Mouse (Mus musculus) forebrain, embryonic 10.5 days (tissue): Measurements from ENCODE around the gene Ccn2. TPM values are rescaled to one million over a fixed set of nuclear protein-coding genes. Genes with fewer than 3 reads are reported as not detected.
A peak's percentile ranks its signal among the peaks of the same experiment; 100 is the strongest.

Source experiments
- DNase-seq: peaks from one replicate; pipeline ENCODE4 v3.0.0-alpha.2; 2017; ENCODE audit warnings: low spot score; ENCODE audit errors: extremely low spot score
- H3K27ac ChIP-seq: fragments of 300-500 bp; sonication (generic); 2 replicates; pipeline ENCODE4 v1.5.1; 2016; ENCODE audit warnings: mild to moderate bottlenecking
- H3K27me3 ChIP-seq: fragments of 300-500 bp; sonication (generic); 2 replicates; pipeline ENCODE4 v1.6.1; 2016; ENCODE audit warnings: mild to moderate bottlenecking; ENCODE audit not compliant: poor library complexity, severe bottlenecking
- H3K36me3 ChIP-seq: fragments of 300-500 bp; sonication (generic); replicated peaks from 2 replicates; pipeline ENCODE4 v1.6.1; 2016; ENCODE audit warnings: mild to moderate bottlenecking, moderate library complexity
- H3K4me1 ChIP-seq: fragments of 300-500 bp; sonication (generic); 2 replicates; pipeline ENCODE4 v1.6.1; 2016
- H3K4me3 ChIP-seq: fragments of 300-500 bp; sonication (generic); 2 replicates; pipeline ENCODE4 v1.5.1; 2016; ENCODE audit warnings: mild to moderate bottlenecking, moderate library complexity
- H3K9me3 ChIP-seq: fragments of 300-500 bp; sonication (generic); 2 replicates; pipeline ENCODE4 v1.6.1; 2016; ENCODE audit warnings: mild to moderate bottlenecking, moderate library complexity
- WGBS: fragments of 180-500 bp; shearing (Covaris S2); methylation state at CpG from one replicate; pipeline ENCODE4 v1.1.7; 2016; 5-methylcytosine and 5-hydroxymethylcytosine counted together
- polyA plus RNA-seq: library from polyadenylated mRNA; unstranded; fragments of >200 nt; fragmentation: Nextera tagmentation; extraction: Ambion mirVana; gene quantifications from 2 replicates; pipeline ENCODE4 v1.2.1, GENCODE M21; 2016

The Ccn2 gene
- polyA plus RNA-seq, 1 experiment from 2014 or later: 11.2 TPM

- 79% methylated on average over 5 of the region's 5 CpGs for WGBS
- Histone ChIP-seq H3K36me3 (peaks cover 5% of the 10 kb centered on the region), H3K4me1 (peaks cover 49% of the 10 kb centered on the region), H3K27me3 (no peaks in the 10 kb centered on the region), H3K9me3 (no peaks in the 10 kb centered on the region), H3K27ac (no peak overlapping the region), H3K4me3 (no peak overlapping the region)
- no peak for DNase-seq
These were observed 3.5 kb upstream of the Ccn2 start for GRCm38 (mm10) chr10:24591741-24592140.

GRCm38 (mm10) chr10:24592318-24592717 is 2.9 kb upstream of the Ccn2 start:
- Histone ChIP-seq H3K9me3 (no peaks in the 10 kb centered on the region), H3K4me3 (no peak overlapping the region), H3K4me1 (peaks cover 55% of the 10 kb centered on the region), H3K36me3 (peaks cover 11% of the 10 kb centered on the region), H3K27ac (no peak overlapping the region), H3K27me3 (no peaks in the 10 kb centered on the region)
- WGBS: 84% methylated on average over 2 of the region's 2 CpGs
- no peak for DNase-seq

DNA sequence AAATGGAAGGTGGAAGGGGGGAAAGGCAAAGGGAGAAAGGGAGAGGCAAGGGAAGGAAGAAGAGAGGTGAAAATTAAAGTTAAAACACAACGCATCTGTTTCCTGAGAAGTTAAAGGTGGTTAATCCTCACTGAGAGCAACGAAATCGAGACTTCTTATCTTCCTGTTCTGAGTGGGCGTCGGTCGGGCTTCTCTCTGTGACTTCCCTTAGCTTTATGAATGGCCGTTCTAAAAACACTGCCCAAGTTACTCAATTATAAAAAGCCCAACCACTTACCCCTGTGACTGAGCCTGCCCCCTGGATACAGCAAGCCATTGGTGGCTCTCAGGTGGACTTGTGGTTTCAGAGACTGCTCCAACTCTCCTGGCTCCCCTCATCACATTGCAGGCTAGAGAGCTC is 2.3 kb upstream of the Ccn2 start:
- Histone ChIP-seq H3K27me3 (no peaks in the 10 kb centered on the region), H3K4me3 (no peak overlapping the region), H3K9me3 (no peaks in the 10 kb centered on the region), H3K4me1 (peaks cover 61% of the 10 kb centered on the region), H3K27ac (peak overlapping the region; percentile 51; the same call in 1 of the 2 replicates), H3K36me3 (peaks cover 17% of the 10 kb centered on the region)
- WGBS: 83% methylated on average over 7 of the region's 7 CpGs
- no peak for DNase-seq

DNA sequence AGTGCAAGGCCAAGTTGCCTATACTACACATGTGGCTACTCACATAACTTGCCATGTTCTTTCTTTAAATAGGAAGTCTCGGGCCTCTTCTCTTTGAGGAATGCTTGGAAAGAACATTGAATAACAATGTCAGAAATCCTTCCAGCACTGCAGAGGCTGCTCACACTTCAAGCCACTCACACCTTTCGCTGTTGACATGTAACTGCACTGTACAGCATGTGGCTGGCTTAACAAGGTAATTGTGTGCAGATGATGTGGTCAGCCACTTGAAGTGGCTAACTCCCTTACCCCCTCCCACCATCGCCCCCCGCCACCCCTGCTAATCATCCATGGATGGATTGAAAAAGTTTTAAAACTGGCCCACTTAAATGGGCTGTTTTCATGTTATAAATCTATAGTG is 1.7 kb upstream of the Ccn2 start:
- no peaks in the 10 kb centered on the region for H3K9me3 ChIP-seq
- H3K4me3 ChIP-seq: no peak overlapping the region
- no peaks in the 10 kb centered on the region for H3K27me3 ChIP-seq
- 63% methylated on average over 4 of the region's 4 CpGs for WGBS
- peaks cover 61% of the 10 kb centered on the region for H3K4me1 ChIP-seq
- peak overlapping the region; percentile 96 for H3K27ac ChIP-seq
- DNase-seq: no peak
- peaks cover 20% of the 10 kb centered on the region for H3K36me3 ChIP-seq

- whole genome bisulfite sequencing: 14% methylated on average over 31 of the region's 31 CpGs
- peak overlapping the region; percentile 82 for H3K4me3 ChIP-seq
- DNase-seq: peak; percentile 25
- peaks cover 24% of the 10 kb centered on the region for H3K36me3 ChIP-seq
- H3K27ac ChIP-seq: peak overlapping the region; percentile 96
- H3K4me1 ChIP-seq: peaks cover 51% of the 10 kb centered on the region
- no peaks in the 10 kb centered on the region for H3K27me3 ChIP-seq
- no peaks in the 10 kb centered on the region for H3K9me3 ChIP-seq
These were observed 994 bp downstream of the Ccn2 start for GRCm38 (mm10) chr10:24596003-24596868.

DNA sequence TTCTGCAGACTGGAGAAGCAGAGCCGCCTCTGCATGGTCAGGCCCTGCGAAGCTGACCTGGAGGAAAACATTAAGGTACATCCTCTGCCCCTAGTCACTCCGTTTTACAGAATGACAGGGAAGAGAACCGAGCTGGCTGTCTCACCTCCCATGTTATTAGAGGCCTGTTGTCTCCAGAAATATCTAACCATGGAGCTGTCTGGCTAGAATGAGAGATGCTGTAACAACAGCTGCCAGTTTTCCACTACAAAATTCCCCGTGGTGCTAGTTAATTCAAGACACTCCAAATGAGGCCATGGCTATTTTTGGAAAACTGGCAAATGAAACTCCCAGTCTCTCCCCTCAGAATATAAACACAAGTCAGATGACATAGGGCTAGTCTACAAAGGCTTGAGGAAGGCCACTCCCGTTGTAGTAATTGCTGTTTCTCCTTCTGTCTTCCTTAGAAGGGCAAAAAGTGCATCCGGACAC is 1.7 kb downstream of the Ccn2 start:
- H3K27ac ChIP-seq: peak overlapping the region; percentile 96
- H3K27me3 ChIP-seq: no peaks in the 10 kb centered on the region
- no peak for DNase-seq
- WGBS: 70% methylated on average over 7 of the region's 7 CpGs
- H3K9me3 ChIP-seq: no peaks in the 10 kb centered on the region
- peaks cover 24% of the 10 kb centered on the region for H3K36me3 ChIP-seq
- peaks cover 51% of the 10 kb centered on the region for H3K4me1 ChIP-seq
- H3K4me3 ChIP-seq: peak overlapping the region; percentile 82

DNA sequence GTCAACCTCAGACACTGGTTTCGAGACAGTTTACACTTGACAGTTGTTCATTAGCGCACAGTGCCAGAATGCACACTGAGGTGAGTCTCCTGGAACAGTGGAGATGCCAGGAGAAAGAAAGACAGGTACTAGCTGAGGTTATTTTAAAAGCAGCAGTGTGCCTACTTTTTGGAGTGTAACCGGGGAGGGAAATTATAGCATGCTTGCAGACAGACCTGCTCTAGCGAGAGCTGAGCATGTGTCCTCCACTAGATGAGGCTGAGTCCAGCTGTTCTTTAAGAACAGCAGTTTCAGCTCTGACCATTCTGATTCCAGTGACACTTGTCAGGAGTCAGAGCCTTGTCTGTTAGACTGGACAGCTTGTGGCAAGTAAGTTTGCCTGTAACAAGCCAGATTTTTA is 2.5 kb downstream of the Ccn2 start:
- WGBS: 93% methylated on average over 4 of the region's 4 CpGs
- Histone ChIP-seq H3K27ac (0 out of 2 replicates have a peak overlapping the region, but pooled peaks have one; percentile 40), H3K9me3 (no peaks in the 10 kb centered on the region), H3K36me3 (peaks cover 24% of the 10 kb centered on the region), H3K4me3 (peak overlapping the region; percentile 82), H3K4me1 (peaks cover 51% of the 10 kb centered on the region), H3K27me3 (no peaks in the 10 kb centered on the region)
- DNase-seq: no peak

- Histone ChIP-seq H3K36me3 (peaks cover 24% of the 10 kb centered on the region), H3K4me1 (peaks cover 42% of the 10 kb centered on the region), H3K27ac (no peak overlapping the region), H3K9me3 (no peaks in the 10 kb centered on the region), H3K27me3 (no peaks in the 10 kb centered on the region), H3K4me3 (no peak overlapping the region)
- 92% methylated on average over 6 of the region's 6 CpGs for WGBS
- DNase-seq: no peak
These were observed 3.5 kb downstream of the Ccn2 start for GRCm38 (mm10) chr10:24598693-24599092.

DNA sequence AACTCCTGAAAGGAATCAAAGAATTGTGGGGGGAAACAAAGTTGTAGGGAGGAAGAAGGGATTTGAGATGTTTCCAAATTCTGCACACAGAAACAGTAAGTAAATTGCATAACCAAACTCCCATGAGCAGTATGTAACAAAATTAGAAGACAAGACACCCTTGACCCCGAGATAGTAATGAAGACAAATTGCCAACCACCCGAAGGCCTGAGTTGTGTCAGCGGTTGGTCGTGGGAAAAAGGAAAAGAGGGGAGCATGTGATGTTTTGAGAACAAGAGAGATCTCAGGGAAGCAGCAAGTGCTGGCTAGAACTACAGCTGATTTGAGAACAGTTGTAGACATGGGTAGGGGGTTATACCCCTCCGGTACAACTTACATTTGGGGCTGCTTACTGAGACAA is 4.6 kb downstream of the Ccn2 start:
- no peaks in the 10 kb centered on the region for H3K27me3 ChIP-seq
- no peak overlapping the region for H3K4me3 ChIP-seq
- DNase-seq: no peak
- peaks cover 24% of the 10 kb centered on the region for H3K36me3 ChIP-seq
- no peaks in the 10 kb centered on the region for H3K9me3 ChIP-seq
- H3K4me1 ChIP-seq: peaks cover 31% of the 10 kb centered on the region
- 90% methylated on average over 5 of the region's 5 CpGs for WGBS
- no peak overlapping the region for H3K27ac ChIP-seq

DNA sequence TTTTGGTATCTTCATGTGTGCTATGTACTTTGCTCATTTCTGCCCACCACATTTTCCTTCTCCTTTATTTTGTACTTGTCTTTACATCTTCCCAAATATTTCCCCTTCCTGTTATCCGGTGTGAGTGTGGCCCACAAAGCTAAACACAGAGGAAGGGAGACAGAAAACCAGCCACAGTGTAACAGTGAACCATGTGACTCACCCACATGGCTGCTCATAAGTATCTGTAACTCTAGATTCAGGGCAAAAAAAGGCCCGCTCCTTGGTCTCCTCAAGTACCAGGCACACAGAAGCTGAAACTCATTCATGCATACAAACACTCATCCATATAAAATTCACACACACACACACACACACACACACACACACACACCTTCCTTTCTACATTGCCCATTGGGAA is 7.8 kb downstream of the Ccn2 start:
- no peak for DNase-seq
- 92% methylated on average over 2 of the region's 2 CpGs for WGBS
- H3K4me3 ChIP-seq: no peak overlapping the region

DNA sequence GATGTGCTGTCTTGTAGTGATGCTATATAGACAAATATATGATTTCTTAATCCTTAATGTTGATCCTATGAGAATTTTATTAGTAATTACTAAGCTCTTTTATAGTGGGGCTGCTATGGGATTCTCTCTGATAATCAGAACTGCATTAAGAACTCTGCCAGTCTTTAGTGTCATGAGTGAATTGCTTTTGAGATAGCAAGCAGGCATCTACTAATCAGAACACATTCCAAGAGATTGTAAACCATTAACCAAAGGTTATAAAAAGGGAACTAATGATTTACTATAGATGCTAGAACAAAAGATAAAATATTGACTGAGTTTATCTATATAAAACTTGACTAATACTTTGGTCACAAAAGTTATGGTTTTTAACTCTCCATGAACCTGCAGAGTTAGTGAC is 8.5 kb downstream of the Ccn2 start:
- Histone ChIP-seq H3K4me3 (no peak overlapping the region), H3K9me3 (no peaks in the 10 kb centered on the region), H3K4me1 (no peaks in the 10 kb centered on the region), H3K36me3 (peaks cover 2% of the 10 kb centered on the region; the same call in 1 of the 2 replicates), H3K27me3 (no peaks in the 10 kb centered on the region), H3K27ac (no peak overlapping the region)
- no peak for DNase-seq

More for the DNA sequence above, 7.8 kb downstream of the Ccn2 start:
- no peaks in the 10 kb centered on the region for H3K9me3 ChIP-seq
- H3K27ac ChIP-seq: no peak overlapping the region
- H3K4me1 ChIP-seq: no peaks in the 10 kb centered on the region
- peaks cover 7% of the 10 kb centered on the region for H3K36me3 ChIP-seq
- H3K27me3 ChIP-seq: no peaks in the 10 kb centered on the region

DNA sequence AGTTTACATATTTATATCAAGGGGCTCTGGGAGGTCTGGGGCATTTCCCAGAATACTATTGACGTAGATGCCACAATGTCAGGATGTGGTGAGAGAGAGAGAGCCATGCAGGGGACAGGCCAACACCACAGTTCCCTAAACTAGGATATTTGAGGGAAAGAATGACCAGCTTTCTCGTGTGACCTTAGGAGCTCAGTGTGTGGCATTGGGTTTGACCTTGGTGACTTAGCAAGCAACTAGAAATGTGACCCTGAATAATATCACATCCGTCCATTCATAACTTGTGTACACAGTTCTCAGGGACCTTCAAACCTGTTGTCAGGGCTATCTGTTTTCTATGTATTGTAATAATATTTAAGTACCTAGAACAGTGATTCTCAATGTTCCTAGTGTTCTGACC is 13.9 kb downstream of the Ccn2 start:
- H3K27ac ChIP-seq: no peak overlapping the region
- H3K9me3 ChIP-seq: no peaks in the 10 kb centered on the region
- WGBS: 86% methylated on average over 3 of the region's 3 CpGs
- no peaks in the 10 kb centered on the region for H3K27me3 ChIP-seq
- no peaks in the 10 kb centered on the region for H3K36me3 ChIP-seq
- no peaks in the 10 kb centered on the region for H3K4me1 ChIP-seq
- H3K4me3 ChIP-seq: no peak overlapping the region
- no peak for DNase-seq

DNA sequence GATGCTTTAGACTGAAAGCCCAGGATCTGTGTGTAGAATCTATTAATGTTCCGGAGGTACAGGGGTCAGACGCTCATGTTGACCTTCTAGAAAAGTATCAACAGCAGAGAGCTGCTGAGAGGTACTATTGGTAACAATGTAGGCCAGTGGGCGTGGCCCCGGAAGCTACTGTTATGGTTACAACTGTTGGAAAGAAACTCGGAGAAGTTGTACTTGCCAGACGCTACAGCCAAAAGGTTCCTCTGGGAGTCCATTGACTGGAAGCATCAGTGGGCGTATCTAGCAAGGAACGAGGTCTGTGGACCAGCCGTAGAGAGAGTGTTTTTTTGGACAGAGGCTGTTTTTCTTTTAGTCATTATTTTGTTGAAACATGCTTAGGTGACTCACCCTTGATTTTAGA is 14.5 kb downstream of the Ccn2 start:
- DNase-seq: no peak
- H3K9me3 ChIP-seq: no peaks in the 10 kb centered on the region
- H3K4me3 ChIP-seq: no peak overlapping the region
- no peak overlapping the region for H3K27ac ChIP-seq
- 92% methylated on average over 9 of the region's 9 CpGs for WGBS
- H3K4me1 ChIP-seq: no peaks in the 10 kb centered on the region
- no peaks in the 10 kb centered on the region for H3K36me3 ChIP-seq
- no peaks in the 10 kb centered on the region for H3K27me3 ChIP-seq
